Mouse (Mus musculus) MEL (cell line): ENCODE data around the gene Zfp113. TPM values are rescaled to one million over a fixed set of nuclear protein-coding genes. Genes with fewer than 3 reads are reported as not detected.

ENCODE experiments used
- DNase-seq: peaks from one replicate; pipeline ENCODE4 v3.0.0; 2011; ENCODE audit warnings: low read depth, low spot score
- H3K27ac ChIP-seq: 2 replicates; pipeline ENCODE4 v1.5.1; 2012; ENCODE audit warnings: low read depth, mild to moderate bottlenecking, control low read depth, low read length, moderate library complexity; ENCODE audit not compliant: control insufficient read depth
- H3K27me3 ChIP-seq, 2 experiments: fragments of 150-350 bp in 1 of 2; sonication (generic) in 1 of 2; 2 replicates each; pipeline ENCODE4 v1.6.1; 2012; ENCODE audit warnings: low read length in 2 of 2, mild to moderate bottlenecking in 2 of 2, improper control_type of control experiment in 1 of 2, moderate library complexity in 1 of 2; ENCODE audit not compliant: insufficient read depth in 2 of 2, control insufficient read depth in 1 of 2
- H3K36me3 ChIP-seq, 2 experiments: 2 replicates each; pipeline ENCODE4 v1.6.1; 2012 to 2014; ENCODE audit warnings: low read length in 2 of 2, improper control_type of control experiment in 1 of 2, inconsistent platforms in 1 of 2, mild to moderate bottlenecking in 1 of 2; ENCODE audit not compliant: insufficient read depth in 2 of 2, control insufficient read depth in 1 of 2
- H3K4me1 ChIP-seq, 2 experiments: fragments of 150-350 bp in 1 of 2; sonication (generic) in 1 of 2; 2 replicates each; pipeline ENCODE4 v1.6.1; 2012; ENCODE audit warnings: low read length in 2 of 2, improper control_type of control experiment in 1 of 2, mild to moderate bottlenecking in 1 of 2; ENCODE audit not compliant: insufficient read depth in 2 of 2, control insufficient read depth in 1 of 2
- H3K4me3 ChIP-seq, 2 experiments: fragments of 150-350 bp in 1 of 2; sonication (generic) in 1 of 2; 2 replicates each; pipeline ENCODE4 v1.5.1; 2012; ENCODE audit warnings: low read depth in 2 of 2, low read length in 2 of 2, mild to moderate bottlenecking in 2 of 2, moderate library complexity in 2 of 2, control low read depth in 1 of 2, improper control_type of control experiment in 1 of 2; ENCODE audit not compliant: control insufficient read depth in 1 of 2, insufficient read depth in 1 of 2
- H3K79me2 ChIP-seq: 2 replicates; pipeline ENCODE4 v1.6.1; 2012; ENCODE audit warnings: mild to moderate bottlenecking, low read length, moderate library complexity; ENCODE audit not compliant: control insufficient read depth, poor library complexity, insufficient read depth
- H3K9ac ChIP-seq: 2 replicates; pipeline ENCODE4 v1.6.1; 2012; ENCODE audit warnings: low read depth, mild to moderate bottlenecking, control low read depth, low read length, moderate library complexity; ENCODE audit not compliant: control insufficient read depth, poor library complexity, severe bottlenecking
- H3K9me3 ChIP-seq: fragments of 150-350 bp; sonication (generic); replicated peaks from 2 replicates; pipeline ENCODE4 v1.6.1; 2012; ENCODE audit warnings: mild to moderate bottlenecking, low read length, improper control_type of control experiment, moderate library complexity; ENCODE audit not compliant: insufficient read depth
- BHLHE40 ChIP-seq: IDR thresholded peaks from 2 replicates; pipeline ENCODE4 v1.6.1; 2012; ENCODE audit warnings: low read depth, mild to moderate bottlenecking, inconsistent platforms, low read length, improper control_type of control experiment, borderline replicate concordance
- CHD1 ChIP-seq: IDR thresholded peaks from 2 replicates; pipeline ENCODE4 v1.6.1; 2012; ENCODE audit warnings: low read depth, mild to moderate bottlenecking, inconsistent platforms, low read length, improper control_type of control experiment
- CHD2 ChIP-seq: IDR thresholded peaks from 2 replicates; pipeline ENCODE4 v1.6.1; 2011; ENCODE audit warnings: low read length, improper control_type of control experiment
- CTCF ChIP-seq, 3 experiments: IDR thresholded peaks in 2 of 3; conservative IDR thresholded peaks in 1 of 3; 2 replicates each; pipeline ENCODE4 v1.5.1; 2011 to 2012; ENCODE audit warnings: low read length in 3 of 3, low read depth in 2 of 3, mild to moderate bottlenecking in 2 of 3, improper control_type of control experiment in 1 of 3, inconsistent platforms in 1 of 3, mixed read lengths in 1 of 3, moderate library complexity in 1 of 3; ENCODE audit not compliant: control insufficient read depth in 1 of 3, insufficient read depth in 1 of 3, poor library complexity in 1 of 3, severe bottlenecking in 1 of 3
- E2F4 ChIP-seq: IDR thresholded peaks from 2 replicates; pipeline ENCODE4 v1.6.1; 2011; ENCODE audit warnings: low read depth, low read length, improper control_type of control experiment, borderline replicate concordance
- ELF1 ChIP-seq: IDR thresholded peaks from 2 replicates; pipeline ENCODE4 v1.6.1; 2014; ENCODE audit warnings: low read depth, mild to moderate bottlenecking, inconsistent platforms, low read length, improper control_type of control experiment, moderate library complexity
- EP300 ChIP-seq, 2 experiments: IDR thresholded peaks; 2 replicates each; pipeline ENCODE4 v1.6.1; 2011; ENCODE audit warnings: improper control_type of control experiment in 2 of 2, low read length in 2 of 2, low read depth in 1 of 2, mild to moderate bottlenecking in 1 of 2
- ETS1 ChIP-seq: IDR thresholded peaks from 2 replicates; pipeline ENCODE4 v1.6.1; 2012; ENCODE audit warnings: low read depth, mild to moderate bottlenecking, inconsistent platforms, low read length, improper control_type of control experiment, moderate library complexity
- GABPA ChIP-seq: IDR thresholded peaks from 2 replicates; pipeline ENCODE4 v1.6.1; 2012; ENCODE audit warnings: low read depth, mild to moderate bottlenecking, inconsistent platforms, low read length, improper control_type of control experiment, moderate library complexity
- GATA1 ChIP-seq: IDR thresholded peaks from 2 replicates; pipeline ENCODE4 v1.6.1; 2011; ENCODE audit warnings: low read depth, low read length, improper control_type of control experiment
- JUND ChIP-seq: IDR thresholded peaks from 2 replicates; pipeline ENCODE4 v1.6.1; 2011; ENCODE audit warnings: low read depth, mild to moderate bottlenecking, improper control_type of control experiment, low read length
- KAT2A ChIP-seq: conservative IDR thresholded peaks from 2 replicates; pipeline ENCODE4 v1.6.1; 2012; ENCODE audit warnings: low read depth, low read length, improper control_type of control experiment, inconsistent platforms
- MAFK ChIP-seq: IDR thresholded peaks from 2 replicates; pipeline ENCODE4 v1.6.1; 2011; ENCODE audit warnings: low read depth, mild to moderate bottlenecking, low read length, improper control_type of control experiment, borderline replicate concordance
- MAX ChIP-seq: IDR thresholded peaks from 2 replicates; pipeline ENCODE4 v1.6.1; 2011; ENCODE audit warnings: low read length, improper control_type of control experiment
- MAZ ChIP-seq: IDR thresholded peaks from 2 replicates; pipeline ENCODE4 v1.6.1; 2012; ENCODE audit warnings: low read depth, mild to moderate bottlenecking, inconsistent platforms, low read length, improper control_type of control experiment
- MEF2A ChIP-seq: IDR thresholded peaks from 2 replicates; pipeline ENCODE4 v1.6.1; 2014; ENCODE audit warnings: low read depth, mild to moderate bottlenecking, inconsistent platforms, low read length, improper control_type of control experiment; ENCODE audit not compliant: poor library complexity, insufficient replicate concordance, severe bottlenecking; ENCODE audit errors: extremely low read depth
- MXI1 ChIP-seq: IDR thresholded peaks from 2 replicates; pipeline ENCODE4 v1.6.1; 2011; ENCODE audit warnings: mild to moderate bottlenecking, low read depth, low read length, improper control_type of control experiment
- NELFE ChIP-seq: IDR thresholded peaks from 2 replicates; pipeline ENCODE4 v1.6.1; 2011; ENCODE audit warnings: low read depth, low read length, improper control_type of control experiment
- NRF1 ChIP-seq: IDR thresholded peaks from 2 replicates; pipeline ENCODE4 v1.6.1; 2014; ENCODE audit warnings: low read depth, mild to moderate bottlenecking, inconsistent platforms, low read length, improper control_type of control experiment, moderate library complexity; ENCODE audit not compliant: poor library complexity, insufficient read depth, severe bottlenecking
- POLR2A ChIP-seq, 2 experiments: IDR thresholded peaks; 2 replicates each; pipeline ENCODE4 v1.6.1; 2011 to 2012; ENCODE audit warnings: low read length in 2 of 2, mild to moderate bottlenecking in 2 of 2, control low read depth in 1 of 2, improper control_type of control experiment in 1 of 2, low read depth in 1 of 2, moderate library complexity in 1 of 2; ENCODE audit not compliant: control insufficient read depth in 1 of 2, insufficient read depth in 1 of 2, poor library complexity in 1 of 2
- POLR2AphosphoS2 ChIP-seq: IDR thresholded peaks from 2 replicates; pipeline ENCODE4 v1.6.1; 2011; ENCODE audit warnings: low read length, improper control_type of control experiment
- POLR2AphosphoS5 ChIP-seq: IDR thresholded peaks from 2 replicates; pipeline ENCODE4 v1.6.1; 2012; ENCODE audit warnings: low read depth, borderline replicate concordance, mild to moderate bottlenecking, inconsistent platforms, low read length, moderate library complexity, mixed read lengths
- RCOR1 ChIP-seq: IDR thresholded peaks from 2 replicates; pipeline ENCODE4 v1.6.1; 2012; ENCODE audit warnings: low read depth, mild to moderate bottlenecking, inconsistent platforms, low read length, improper control_type of control experiment
- SIN3A ChIP-seq: IDR thresholded peaks from 2 replicates; pipeline ENCODE4 v1.6.1; 2012; ENCODE audit warnings: low read length, improper control_type of control experiment, inconsistent platforms
- SMC3 ChIP-seq: IDR thresholded peaks from 2 replicates; pipeline ENCODE4 v1.6.1; 2011; ENCODE audit warnings: low read depth, low read length, improper control_type of control experiment
- TAL1 ChIP-seq: IDR thresholded peaks from 2 replicates; pipeline ENCODE4 v1.6.1; 2012; ENCODE audit warnings: mild to moderate bottlenecking, inconsistent platforms, low read length, moderate library complexity, mixed read lengths
- TBP ChIP-seq: IDR thresholded peaks from 2 replicates; pipeline ENCODE4 v1.8.0; 2011; ENCODE audit warnings: low read depth, low read length, improper control_type of control experiment
- TCF12 ChIP-seq: IDR thresholded peaks from 2 replicates; pipeline ENCODE4 v1.6.1; 2014; ENCODE audit warnings: low read depth, mild to moderate bottlenecking, inconsistent platforms, low read length, improper control_type of control experiment, moderate library complexity
- UBTF ChIP-seq: IDR thresholded peaks from 2 replicates; pipeline ENCODE4 v1.6.1; 2012; ENCODE audit warnings: low read depth, mild to moderate bottlenecking, inconsistent platforms, low read length, improper control_type of control experiment, moderate library complexity, borderline replicate concordance; ENCODE audit not compliant: insufficient read depth
- USF1 ChIP-seq: IDR thresholded peaks from 2 replicates; pipeline ENCODE4 v1.6.1; 2014; ENCODE audit warnings: low read depth, mild to moderate bottlenecking, inconsistent platforms, low read length, improper control_type of control experiment, moderate library complexity
- USF2 ChIP-seq, 2 experiments: IDR thresholded peaks; 2 replicates each; pipeline ENCODE4 v1.6.1; 2011 to 2012; ENCODE audit warnings: improper control_type of control experiment in 2 of 2, low read length in 2 of 2, borderline replicate concordance in 1 of 2, inconsistent platforms in 1 of 2, low read depth in 1 of 2, mild to moderate bottlenecking in 1 of 2; ENCODE audit not compliant: insufficient read depth in 1 of 2
- ZC3H11A ChIP-seq: IDR thresholded peaks from 2 replicates; pipeline ENCODE4 v1.6.1; 2012; ENCODE audit warnings: low read depth, mild to moderate bottlenecking, inconsistent platforms, low read length, improper control_type of control experiment
- ZKSCAN1 ChIP-seq: IDR thresholded peaks from 2 replicates; pipeline ENCODE4 v1.6.1; 2012; ENCODE audit warnings: low read depth, mild to moderate bottlenecking, inconsistent platforms, low read length, improper control_type of control experiment, moderate library complexity
- ZMIZ1 ChIP-seq: IDR thresholded peaks from 2 replicates; pipeline ENCODE4 v1.6.1; 2012; ENCODE audit warnings: low read depth, mild to moderate bottlenecking, inconsistent platforms, low read length, improper control_type of control experiment, moderate library complexity
- ZNF384 ChIP-seq: IDR thresholded peaks from 2 replicates; pipeline ENCODE4 v1.6.1; 2012; ENCODE audit warnings: low read depth, mild to moderate bottlenecking, inconsistent platforms, low read length, improper control_type of control experiment
- polyA plus RNA-seq, 2 experiments: library from polyadenylated mRNA; stranded (reverse) in 1 of 2; unstranded in 1 of 2; fragments of >175 nt in 1 of 2; fragments of >200 nt in 1 of 2; gene quantifications; 2 replicates each; pipeline versions ENCODE4 v1.2.1 to v1.2.4; 2012; ENCODE audit warnings: low replicate concordance in 2 of 2, low read depth in 1 of 2; ENCODE audit not compliant: insufficient read length in 2 of 2, insufficient read depth in 1 of 2, missing spikeins in 1 of 2
- total RNA-seq: library from RNA; depleted of rRNA; stranded (reverse); fragments of 300-350 nt; gene quantifications from 2 replicates; pipeline ENCODE4 v1.2.3, GENCODE M21; 2012

The Zfp113 gene
- total and polyA plus RNA-seq, 3 experiments, result 6.8 to 6.9 TPM; not detected in 1

DNA sequence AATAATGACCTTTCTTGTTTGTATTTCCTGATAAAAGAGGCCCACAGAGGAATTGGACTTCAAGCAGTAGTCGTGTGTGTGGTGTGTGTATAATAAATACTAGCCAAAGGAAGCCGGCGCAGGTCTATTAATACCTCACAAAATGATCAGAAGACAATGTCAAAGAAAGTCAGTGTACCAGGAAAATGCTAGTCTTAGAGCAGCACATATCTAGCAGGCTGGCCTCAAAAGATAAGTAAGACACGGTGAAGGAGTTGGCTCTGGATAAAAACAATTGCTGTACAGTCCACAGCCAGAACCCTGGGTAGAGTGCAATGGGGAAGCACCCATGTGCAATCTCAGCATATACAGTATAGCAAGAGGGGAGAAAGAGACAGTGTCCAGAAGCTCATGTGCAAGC lies 18.3 kb downstream of the Zfp113 start:
- TF ChIP-seq BHLHE40 (no peak), JUND (no peak), RCOR1 (peak; percentile 47), POLR2AphosphoS5 (no peak), NRF1 (no peak), ELF1 (no peak), TAL1 (peak; percentile 73), POLR2AphosphoS2 (no peak), TBP (0 out of 2 replicates have a peak, but pooled peaks have one; percentile 13), MEF2A (no peak), SMC3 (no peak), GABPA (no peak), MXI1 (no peak), ZNF384 (no peak), MAFK (no peak), GATA1 (peak; percentile 68), USF1 (no peak), E2F4 (no peak), USF2 (IDR thresholded peaks at IDR 0.05; ENCODE audit: borderline replicate concordance in 1 of 2, insufficient read depth in 1 of 2, low read depth in 1 of 2, low read length in 2 of 2) (no peak), CHD2 (no peak), POLR2A (IDR thresholded peaks at IDR 0.05; ENCODE audit: control insufficient read depth in 1 of 2, insufficient read depth in 1 of 2, low read depth in 1 of 2, low read length in 2 of 2, poor library complexity in 1 of 2) (no peak), ZKSCAN1 (no peak), SIN3A (no peak; the same call in 1 of the 2 replicates), MAZ (no peak), EP300 (IDR thresholded peaks at IDR 0.05; ENCODE audit: low read depth in 1 of 2, low read length in 2 of 2) (peak; percentile 34 to 64; a peak in 3 of 4 replicates), NELFE (no peak), ZC3H11A (no peak), ETS1 (0 out of 2 replicates have a peak, but pooled peaks have one; percentile 10), TCF12 (peak; percentile 52), MAX (no peak), UBTF (no peak), KAT2A (no peak), ZMIZ1 (no peak), CHD1 (no peak), CTCF (IDR thresholded peaks at IDR 0.05 in 2 of 3, conservative IDR thresholded peaks at IDR 0.05 in 1 of 3; ENCODE audit: control insufficient read depth in 1 of 3, insufficient read depth in 1 of 3, low read depth in 2 of 3, low read length in 3 of 3, poor library complexity in 1 of 3, severe bottlenecking in 1 of 3) (no peak)
- DNase-seq, result peak; percentile 76
- no peaks in the 10 kb centered on the region for H3K79me2 ChIP-seq
- H3K4me3 ChIP-seq, result no peak overlapping the region
- H3K27me3 ChIP-seq, result no peaks in the 10 kb centered on the region
- no peak overlapping the region for H3K27ac ChIP-seq
- no peak overlapping the region for H3K9ac ChIP-seq
- H3K36me3 ChIP-seq, result peaks cover 0 to 18% of the 10 kb centered on the region in 2 experiments; a peak in 2 of 4 replicates
- no peaks in the 10 kb centered on the region for H3K9me3 ChIP-seq
- peaks cover 5 to 8% of the 10 kb centered on the region in 2 experiments for H3K4me1 ChIP-seq
